Mouse (Mus musculus) midbrain, postnatal 0 days (tissue): Measurements from ENCODE around the gene Abat. TPM values are rescaled to one million over a fixed set of nuclear protein-coding genes. Genes with fewer than 3 reads are reported as not detected.
A peak's percentile ranks its signal among the peaks of the same experiment; 100 is the strongest.

Experiments used
- ATAC-seq: fragments of 200-750 bp; cut with Nextera tagmentation; 2 replicates; pipeline ENCODE4 v1.8.0; 2017; ENCODE audit warnings: moderate number of reproducible peaks, mild to moderate bottlenecking, moderate TSS enrichment, moderate library complexity; ENCODE audit not compliant: low FRiP score
- DNase-seq: peaks from one replicate; pipeline ENCODE4 v3.0.0-alpha.2; 2015; ENCODE audit warnings: low spot score
- H3K27ac ChIP-seq: fragments of 300-500 bp; sonication (generic); 2 replicates; pipeline ENCODE4 v1.5.1; 2014; ENCODE audit warnings: low read depth, mild to moderate bottlenecking, low read length, mixed read lengths
- H3K27me3 ChIP-seq: fragments of 300-500 bp; sonication (generic); 2 replicates; pipeline ENCODE4 v1.6.1; 2014; ENCODE audit warnings: low read length, control low read depth, mixed read lengths; ENCODE audit not compliant: insufficient read depth
- H3K36me3 ChIP-seq: fragments of 300-500 bp; sonication (generic); 2 replicates; pipeline ENCODE4 v1.6.1; 2014; ENCODE audit warnings: low read length, control low read depth, mixed read lengths; ENCODE audit not compliant: insufficient read depth
- H3K4me1 ChIP-seq: fragments of 300-500 bp; sonication (generic); 2 replicates; pipeline ENCODE4 v1.6.1; 2014; ENCODE audit warnings: mild to moderate bottlenecking, control low read depth, antibody characterized with exemption, low read length, mixed read lengths; ENCODE audit not compliant: insufficient read depth
- H3K4me2 ChIP-seq: fragments of 300-500 bp; sonication (generic); 2 replicates; pipeline ENCODE4 v1.6.1; 2014; ENCODE audit warnings: low read depth, mild to moderate bottlenecking, low read length, mixed read lengths; ENCODE audit not compliant: poor library complexity, severe bottlenecking
- H3K4me3 ChIP-seq: fragments of 300-500 bp; sonication (generic); 2 replicates; pipeline ENCODE4 v1.5.1; 2014; ENCODE audit warnings: low read depth, mild to moderate bottlenecking, low read length, moderate library complexity
- H3K9ac ChIP-seq: fragments of 300-500 bp; sonication (generic); replicated peaks from 2 replicates; pipeline ENCODE4 v1.6.1; 2014; ENCODE audit warnings: mild to moderate bottlenecking, low read length, moderate library complexity, mixed read lengths; ENCODE audit not compliant: poor library complexity, severe bottlenecking
- H3K9me3 ChIP-seq: fragments of 300-500 bp; sonication (generic); 2 replicates; pipeline ENCODE4 v1.6.1; 2016; ENCODE audit warnings: low read length, control low read depth
- CTCF ChIP-seq: IDR thresholded peaks from 2 replicates; pipeline ENCODE4 v1.5.1; 2016; ENCODE audit warnings: antibody characterized with exemption, mild to moderate bottlenecking
- WGBS: fragments of 180-500 bp; shearing (Covaris S2); extraction: QIAGEN DNeasy Blood & Tissue Kit; methylation state at CpG from one replicate; pipeline ENCODE4 v1.1.7; 2014; 5-methylcytosine and 5-hydroxymethylcytosine counted together
- polyA plus RNA-seq: library from polyadenylated mRNA; unstranded; fragments of >200 nt; fragmentation: Nextera tagmentation; extraction: Ambion mirVana; gene quantifications from 2 replicates; pipeline ENCODE4 v1.2.1, GENCODE M21; 2015
- total RNA-seq: library from RNA; depleted of rRNA; stranded (reverse); fragments of >200 nt; gene quantifications from 2 replicates; pipeline ENCODE4 v1.2.3, GENCODE M21; 2014

The Abat gene
- total and polyA plus RNA-seq, 2 experiments from 2014 or later = 89.4 to 137 TPM

GRCm38 (mm10) chr16:8579546-8579945, 66.3 kb downstream of the Abat start:
- DNase-seq = no peak
- Histone ChIP-seq H3K4me1 (no peaks in the 10 kb centered on the region), H3K4me2 (no peak overlapping the region), H3K36me3 (peaks cover 28% of the 10 kb centered on the region), H3K4me3 (no peak overlapping the region), H3K27ac (no peak overlapping the region), H3K9me3 (no peaks in the 10 kb centered on the region), H3K27me3 (no peaks in the 10 kb centered on the region), H3K9ac (no peak overlapping the region)
- TF ChIP-seq CTCF = no peak
- no peak for ATAC-seq
- WGBS = 82% methylated on average over 5 of the region's 5 CpGs

GRCm38 (mm10) chr16:8581661-8582239, 68.5 kb downstream of the Abat start:
- Histone ChIP-seq H3K9ac (no peak overlapping the region), H3K27me3 (no peaks in the 10 kb centered on the region), H3K4me2 (no peak overlapping the region), H3K9me3 (no peaks in the 10 kb centered on the region), H3K4me3 (no peak overlapping the region), H3K4me1 (no peaks in the 10 kb centered on the region), H3K36me3 (peaks cover 37% of the 10 kb centered on the region), H3K27ac (no peak overlapping the region)
- 92% methylated on average over 6 of the region's 6 CpGs for WGBS
- DNase-seq (no peak), ATAC-seq (no peak)
- 0 out of 2 replicates have a peak, but pooled peaks have one; percentile 28 for TF ChIP-seq CTCF

GRCm38 (mm10) chr16:8582579-8583295, 69.5 kb downstream of the Abat start:
- no peaks in the 10 kb centered on the region for H3K9me3 ChIP-seq
- peak; percentile 54 for TF ChIP-seq CTCF
- no peak overlapping the region for H3K9ac ChIP-seq
- no peak overlapping the region for H3K27ac ChIP-seq
- 97% methylated on average over 5 of the region's 5 CpGs for WGBS
- ATAC-seq (no peak), DNase-seq (no peak)
- no peaks in the 10 kb centered on the region for H3K27me3 ChIP-seq
- no peak overlapping the region for H3K4me2 ChIP-seq
- no peak overlapping the region for H3K4me3 ChIP-seq
- H3K36me3 ChIP-seq = peaks cover 38% of the 10 kb centered on the region
- H3K4me1 ChIP-seq = no peaks in the 10 kb centered on the region

GRCm38 (mm10) chr16:8584248-8584647, 71.0 kb downstream of the Abat start:
- 64% methylated on average over 1 of the region's 1 CpGs for WGBS
- no peak for DNase-seq
- peaks cover 49% of the 10 kb centered on the region for H3K36me3 ChIP-seq
- H3K4me1 ChIP-seq = no peaks in the 10 kb centered on the region
- no peak for ATAC-seq
- no peak overlapping the region for H3K4me3 ChIP-seq
- no peaks in the 10 kb centered on the region for H3K9me3 ChIP-seq
- H3K27ac ChIP-seq = no peak overlapping the region
- no peak overlapping the region for H3K4me2 ChIP-seq
- TF ChIP-seq CTCF = no peak
- no peaks in the 10 kb centered on the region for H3K27me3 ChIP-seq
- H3K9ac ChIP-seq = no peak overlapping the region

GRCm38 (mm10) chr16:8585056-8585455, 71.8 kb downstream of the Abat start:
- H3K27ac ChIP-seq = no peak overlapping the region
- no peak overlapping the region for H3K9ac ChIP-seq
- H3K36me3 ChIP-seq = peaks cover 55% of the 10 kb centered on the region
- no peak overlapping the region for H3K4me2 ChIP-seq
- no peaks in the 10 kb centered on the region for H3K4me1 ChIP-seq
- DNase-seq = no peak
- H3K27me3 ChIP-seq = no peaks in the 10 kb centered on the region
- no peak for ATAC-seq
- H3K4me3 ChIP-seq = no peak overlapping the region
- WGBS = 80% methylated on average over 5 of the region's 5 CpGs
- no peak for TF ChIP-seq CTCF
- H3K9me3 ChIP-seq = no peaks in the 10 kb centered on the region

GRCm38 (mm10) chr16:8595411-8595810, 82.2 kb downstream of the Abat start:
- H3K9me3 ChIP-seq = no peaks in the 10 kb centered on the region
- H3K27me3 ChIP-seq = no peaks in the 10 kb centered on the region
- no peak overlapping the region for H3K9ac ChIP-seq
- H3K4me3 ChIP-seq = no peak overlapping the region
- no peak overlapping the region for H3K27ac ChIP-seq
- no peaks in the 10 kb centered on the region for H3K36me3 ChIP-seq
- no peaks in the 10 kb centered on the region for H3K4me1 ChIP-seq
- 79% methylated on average over 4 of the region's 4 CpGs for WGBS
- DNase-seq (peak; percentile 23), ATAC-seq (no peak)
- no peak overlapping the region for H3K4me2 ChIP-seq
- no peak for TF ChIP-seq CTCF
